Mouse (Mus musculus) brown adipose tissue, adult 24 weeks (tissue): ENCODE data around the gene Olfr223. TPM values are rescaled to one million over a fixed set of nuclear protein-coding genes. Genes with fewer than 3 reads are reported as not detected.
A peak's percentile ranks its signal among the peaks of the same experiment; 100 is the strongest.

Experiments used
- H3K27ac ChIP-seq: fragments of 200-500 bp; replicated peaks from 2 replicates; pipeline ENCODE4 v1.5.1; 2012; ENCODE audit warnings: low read depth, mild to moderate bottlenecking, low read length
- H3K4me1 ChIP-seq: fragments of 200-500 bp; 2 replicates; pipeline ENCODE4 v1.6.1; 2012; ENCODE audit warnings: low read length, mixed read lengths; ENCODE audit not compliant: control insufficient read depth, insufficient read depth, insufficient read length
- H3K4me3 ChIP-seq: fragments of 200-500 bp; 2 replicates; pipeline ENCODE4 v1.5.1; 2012; ENCODE audit warnings: low read depth, mild to moderate bottlenecking, low read length, moderate library complexity; ENCODE audit not compliant: insufficient read depth
- polyA plus RNA-seq: library from polyadenylated mRNA; stranded (reverse); fragments of >200 nt; gene quantifications from 2 replicates; pipeline ENCODE4 v1.2.4, GENCODE M21; 2012; ENCODE audit not compliant: missing spikeins, insufficient read depth, insufficient read length

Gene Olfr223
- polyA plus RNA-seq, result not detected in 2 replicates

DNA sequence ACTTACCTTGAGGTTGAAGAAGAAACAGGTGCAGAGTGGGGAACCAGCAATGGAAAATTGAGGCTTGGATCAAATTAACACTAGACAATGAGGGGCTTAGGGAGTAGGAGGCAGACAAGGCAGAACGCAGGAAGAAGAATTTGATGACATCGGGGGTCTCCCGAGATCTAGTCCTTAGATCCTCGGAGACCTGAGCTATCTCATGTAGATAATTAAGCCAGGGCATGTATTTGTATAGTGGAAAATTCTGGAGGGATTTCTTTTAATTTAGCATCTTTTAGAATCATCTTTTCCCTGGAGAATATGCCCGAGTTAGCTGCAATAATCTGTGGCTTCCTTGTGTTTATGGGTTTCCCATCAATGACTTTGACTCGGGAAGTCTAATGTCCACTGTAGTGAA, at the start of gene Olfr223:
TSS of gene Olfr223 (minus strand) at position 101 of the 400 bp plus-strand sequence.
- no peaks in the 10 kb centered on the region for H3K4me1 ChIP-seq
- H3K27ac ChIP-seq, result no peak within 1 kb of the TSS
- H3K4me3 ChIP-seq, result no peak within 1 kb of the TSS

DNA sequence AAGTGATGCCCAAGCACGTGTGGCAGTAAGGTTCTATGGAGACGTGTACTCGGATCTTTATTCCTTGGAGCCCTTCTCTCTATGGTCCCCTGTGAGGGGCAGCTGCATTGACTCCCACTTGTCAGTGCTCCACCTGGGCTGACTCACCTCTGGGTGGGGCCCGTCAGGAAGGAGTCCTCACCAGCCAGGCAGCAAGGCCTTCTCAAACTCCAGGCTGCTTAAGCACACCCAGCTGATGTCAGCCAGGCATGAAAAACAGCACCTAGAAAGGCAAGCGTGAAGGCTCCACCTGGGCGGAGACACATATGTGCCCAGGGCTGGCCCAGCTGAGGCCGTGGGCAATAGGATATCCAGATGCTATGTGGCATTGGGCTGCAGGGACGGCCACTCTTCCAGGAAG, 49.3 kb upstream of the Olfr223 start:
- Histone ChIP-seq H3K27ac (no peak overlapping the region), H3K4me3 (no peak overlapping the region), H3K4me1 (no peaks in the 10 kb centered on the region)

DNA sequence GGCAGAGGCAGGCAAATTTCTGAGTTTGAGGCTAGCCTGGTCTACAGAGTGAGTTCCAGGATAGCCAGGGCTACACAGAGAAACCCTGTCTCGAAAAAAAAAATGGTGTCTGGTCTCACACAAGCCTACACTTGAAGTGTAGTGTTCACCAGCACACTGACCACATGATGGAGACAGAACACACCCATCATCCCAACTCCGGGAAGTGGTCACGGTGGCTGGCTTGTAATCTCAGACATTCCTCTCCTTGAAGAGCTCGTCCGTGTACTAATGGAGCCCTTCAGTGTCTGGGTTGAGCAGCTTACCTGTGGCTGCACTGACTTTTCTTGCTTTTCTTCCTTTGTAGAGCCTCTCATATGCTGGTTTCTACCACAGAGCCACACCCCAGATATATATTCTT, 48.1 kb upstream of the Olfr223 start:
- Histone ChIP-seq H3K4me1 (peaks cover 8% of the 10 kb centered on the region; the same call in 1 of the 2 replicates), H3K27ac (no peak overlapping the region), H3K4me3 (no peak overlapping the region)

DNA sequence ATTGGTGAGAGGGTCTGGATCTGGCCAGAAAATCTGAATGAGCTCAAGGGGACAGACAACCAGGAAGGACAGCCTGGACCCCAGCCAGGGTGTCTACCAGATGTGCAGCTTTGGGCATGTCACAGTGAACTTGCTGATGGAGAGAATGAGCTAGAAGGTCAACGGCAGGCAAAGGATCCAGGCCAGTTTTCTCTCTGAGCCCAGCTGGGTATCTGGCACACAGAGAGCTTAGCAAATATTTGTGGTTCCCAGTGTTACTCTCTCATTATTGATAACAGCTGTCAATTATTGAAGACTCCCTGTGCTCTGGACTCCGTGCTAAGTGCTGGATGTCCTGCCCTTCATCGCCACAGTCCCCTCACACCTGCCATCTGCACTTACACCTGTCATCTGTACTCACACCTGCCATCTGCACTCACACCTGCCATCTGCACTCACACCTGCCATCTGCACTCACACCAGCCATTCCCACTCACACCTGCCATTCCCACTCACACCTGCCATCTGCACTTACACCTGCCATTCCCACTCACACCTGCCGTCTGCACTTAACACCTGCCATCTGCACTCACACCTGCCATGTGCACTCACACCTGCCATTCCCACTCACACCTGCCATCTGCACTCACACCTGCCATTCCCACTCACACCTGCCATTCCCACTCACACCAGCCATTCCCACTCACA, 47.0 kb upstream of the Olfr223 start:
- Histone ChIP-seq H3K4me1 (peaks cover 12% of the 10 kb centered on the region; the same call in 1 of the 2 replicates), H3K4me3 (no peak overlapping the region), H3K27ac (no peak overlapping the region)

DNA sequence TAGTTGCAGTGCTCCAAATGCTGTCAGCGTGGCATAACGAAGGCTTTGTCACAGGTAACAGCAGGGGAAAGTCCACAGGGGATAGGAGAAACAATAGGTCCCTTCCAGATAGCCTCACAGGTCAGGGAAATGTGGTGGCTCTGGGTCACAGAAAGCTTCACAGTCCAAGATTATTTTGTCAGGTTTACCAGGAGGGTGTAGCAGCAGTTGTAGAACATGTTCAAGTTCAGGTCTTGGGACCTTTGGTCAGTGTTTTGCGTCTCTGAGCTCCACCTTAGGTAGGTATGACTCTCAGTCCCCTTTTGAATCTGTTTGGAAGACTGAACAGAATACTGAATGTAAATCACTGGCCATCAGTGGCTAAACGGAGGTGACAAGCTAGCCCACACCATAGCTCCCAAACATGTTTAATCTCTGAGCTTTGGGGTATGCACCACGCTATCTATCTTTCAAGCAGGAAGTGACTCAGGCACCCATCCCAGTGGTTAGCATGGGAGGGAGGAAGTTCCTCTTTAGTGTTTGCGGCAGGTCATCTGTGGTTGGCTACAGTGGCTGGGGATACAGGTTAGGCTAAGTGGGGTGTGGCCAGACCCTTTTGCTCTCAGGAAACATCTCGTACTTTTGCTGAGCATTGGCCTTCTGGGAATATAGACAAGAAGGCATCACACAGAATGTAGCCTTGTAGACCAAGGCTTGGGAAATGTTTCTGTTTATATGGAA, 43.8 kb upstream of the Olfr223 start:
- Histone ChIP-seq H3K4me3 (no peak overlapping the region), H3K4me1 (peaks cover 12% of the 10 kb centered on the region; the same call in 1 of the 2 replicates), H3K27ac (no peak overlapping the region)

DNA sequence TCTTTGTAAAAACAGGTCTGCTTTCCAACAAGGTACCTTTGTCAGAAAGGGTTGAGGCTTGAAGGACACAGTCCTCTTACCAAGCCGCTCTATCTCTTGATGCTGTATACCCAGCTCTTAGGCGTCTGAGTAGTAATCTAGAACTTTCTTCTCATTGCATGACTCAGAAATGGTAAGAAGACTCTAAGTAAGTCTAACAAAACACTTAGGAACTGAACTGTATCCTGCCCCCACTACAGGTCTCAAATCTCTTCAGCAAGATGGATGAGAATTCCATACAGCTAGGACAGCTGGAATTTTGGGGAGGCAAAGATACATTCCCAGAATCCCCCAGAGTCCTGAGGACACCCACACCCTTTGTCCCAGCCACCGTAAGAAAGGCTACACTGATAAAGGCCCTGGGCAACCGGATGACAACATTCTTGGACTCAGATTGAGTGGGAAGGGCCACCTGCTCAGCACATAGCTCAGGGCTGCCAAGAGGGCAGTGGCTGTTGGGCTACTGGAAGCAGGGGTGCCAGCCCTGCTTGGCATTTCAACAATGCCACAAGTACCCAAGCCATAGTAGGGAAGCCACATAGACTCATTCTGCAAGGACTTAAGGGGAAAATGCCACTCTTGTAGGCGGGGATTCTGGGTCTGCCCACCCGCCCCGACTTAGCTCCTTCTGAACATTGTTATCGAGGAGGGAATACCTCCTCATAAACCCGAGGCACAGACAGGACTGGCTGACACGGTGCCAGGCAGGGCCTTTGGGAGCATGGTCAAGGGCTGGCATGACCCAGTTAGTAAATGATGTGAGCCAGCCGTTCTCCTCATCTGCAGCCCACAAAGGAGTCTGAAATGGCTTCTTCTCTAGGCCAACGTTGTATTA, 43.0 kb upstream of the Olfr223 start:
- Histone ChIP-seq H3K27ac (0 out of 2 replicates have a peak overlapping the region, but pooled peaks have one; percentile 21), H3K4me3 (no peak overlapping the region), H3K4me1 (peaks cover 12% of the 10 kb centered on the region; the same call in 1 of the 2 replicates)

DNA sequence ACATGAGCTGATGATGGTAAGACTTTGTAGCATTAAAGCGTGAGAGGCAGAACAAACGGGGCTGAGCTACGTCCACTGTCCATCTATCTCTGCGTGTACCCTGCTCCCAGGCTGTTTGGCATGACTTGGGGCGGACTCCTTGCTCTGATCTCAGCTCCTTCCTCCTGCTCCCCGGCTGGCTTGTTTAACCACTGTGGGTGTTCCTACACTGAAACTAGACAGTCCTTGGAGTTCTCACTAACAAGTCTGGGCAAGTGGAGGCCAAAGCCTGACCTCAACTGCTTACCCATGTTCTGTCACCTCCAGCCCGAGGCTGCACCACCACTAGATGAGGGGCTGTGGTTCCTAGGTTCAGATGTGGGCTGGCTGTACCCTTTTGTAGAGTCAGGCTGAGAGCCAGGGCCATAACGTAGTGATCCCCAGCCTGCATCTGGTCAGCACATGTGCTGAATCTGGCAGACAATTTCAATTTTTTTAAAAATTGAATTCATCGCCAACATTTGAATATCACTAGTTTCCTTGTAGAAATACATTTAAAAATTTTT, 42.2 kb upstream of the Olfr223 start:
- no peak overlapping the region for H3K27ac ChIP-seq
- H3K4me3 ChIP-seq, result no peak overlapping the region
- peaks cover 12% of the 10 kb centered on the region; the same call in 1 of the 2 replicates for H3K4me1 ChIP-seq

DNA sequence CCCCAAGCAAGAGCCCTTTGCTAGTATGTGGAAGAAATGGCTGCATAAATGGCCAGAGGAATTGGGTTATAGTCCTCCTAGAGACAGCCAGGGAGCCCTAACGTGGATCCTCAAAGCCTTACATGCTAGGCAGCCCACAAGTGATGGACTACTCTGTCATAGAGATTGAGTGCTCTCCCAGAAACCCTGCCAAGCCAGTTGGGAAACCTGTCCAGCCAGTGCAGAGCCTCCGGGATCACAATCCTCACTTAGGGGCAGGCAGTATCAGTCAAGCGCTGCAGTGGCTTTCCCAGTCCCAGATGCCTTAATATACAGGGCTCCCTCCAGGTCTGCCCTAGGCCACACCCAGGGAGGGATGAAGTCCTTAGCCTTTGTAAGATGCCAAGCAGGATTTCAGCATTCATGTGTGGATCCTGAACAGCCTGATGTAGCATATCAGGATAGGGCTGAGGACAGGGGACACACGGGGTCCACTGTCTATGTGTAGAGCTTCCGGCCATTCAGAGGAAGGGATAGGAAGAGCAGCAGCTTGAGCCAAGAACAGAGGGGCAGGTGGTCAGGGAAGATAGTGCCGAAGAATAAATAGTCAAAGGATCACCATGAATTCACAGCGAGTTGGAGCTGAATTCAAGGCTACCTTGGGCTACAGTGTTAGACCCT, 41.0 kb upstream of the Olfr223 start:
- peaks cover 12% of the 10 kb centered on the region; the same call in 1 of the 2 replicates for H3K4me1 ChIP-seq
- no peak overlapping the region for H3K27ac ChIP-seq
- H3K4me3 ChIP-seq, result no peak overlapping the region

DNA sequence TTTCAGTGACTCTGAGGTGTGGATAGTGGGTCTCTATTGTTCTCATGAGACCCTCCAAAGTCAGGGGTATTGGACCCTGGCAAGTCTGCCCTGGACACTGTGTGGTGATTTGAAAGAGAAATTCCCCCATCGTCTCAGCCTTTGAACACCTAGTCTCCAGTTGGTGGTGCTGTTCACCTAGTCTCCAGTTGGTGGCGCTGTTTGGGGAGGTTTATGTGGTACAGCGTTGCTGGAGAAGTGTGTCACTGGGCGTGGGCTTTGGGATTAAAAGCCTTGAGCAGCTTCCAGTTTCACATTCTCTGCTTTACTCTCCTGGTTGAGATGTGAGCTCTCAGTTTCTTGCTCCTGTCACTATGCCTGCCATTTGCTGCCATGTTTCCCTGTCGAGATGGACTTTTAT, 39.9 kb upstream of the Olfr223 start:
- peaks cover 12% of the 10 kb centered on the region; the same call in 1 of the 2 replicates for H3K4me1 ChIP-seq
- H3K27ac ChIP-seq, result no peak overlapping the region
- H3K4me3 ChIP-seq, result no peak overlapping the region

DNA sequence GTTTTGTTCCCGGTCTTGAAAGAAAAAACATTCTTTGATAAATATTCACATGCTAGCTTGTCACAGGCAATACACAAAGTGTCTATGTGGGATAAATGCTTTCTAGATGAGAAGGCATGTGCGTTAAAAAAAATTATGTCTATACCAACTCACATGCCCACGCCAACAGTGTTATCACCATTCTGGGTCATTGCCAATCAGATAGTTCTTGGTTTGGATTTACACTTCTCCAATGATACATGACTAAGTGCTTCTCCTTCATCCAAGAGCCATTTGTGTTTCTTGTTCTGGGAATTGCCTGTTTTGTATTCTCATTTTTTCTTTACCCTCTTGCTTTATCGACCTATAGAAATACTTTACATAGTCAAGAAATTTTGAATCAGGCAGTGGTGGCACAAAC, 38.9 kb upstream of the Olfr223 start:
- no peak overlapping the region for H3K4me3 ChIP-seq
- H3K4me1 ChIP-seq, result peaks cover 10% of the 10 kb centered on the region; the same call in 1 of the 2 replicates
- no peak overlapping the region for H3K27ac ChIP-seq

DNA sequence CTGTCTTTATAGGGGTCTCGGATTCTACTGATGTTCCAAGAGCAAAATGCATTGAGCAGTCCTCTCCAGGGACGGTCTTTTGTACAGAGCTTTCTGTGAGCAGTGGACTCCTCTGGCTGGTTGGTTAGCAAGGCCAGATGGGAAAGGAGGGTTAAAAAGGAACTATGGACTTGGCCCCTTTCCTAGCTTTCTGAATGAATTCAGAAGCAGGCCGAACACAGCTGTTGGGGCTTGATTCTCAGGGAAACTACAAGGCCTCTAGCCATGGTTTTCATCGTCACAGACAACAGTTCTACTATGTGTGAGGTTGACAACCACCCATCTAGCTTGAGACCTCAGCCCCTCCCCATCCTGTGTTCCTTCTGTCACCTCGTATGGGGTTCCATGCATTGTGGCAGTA, 36.8 kb upstream of the Olfr223 start:
- H3K4me3 ChIP-seq, result no peak overlapping the region

DNA sequence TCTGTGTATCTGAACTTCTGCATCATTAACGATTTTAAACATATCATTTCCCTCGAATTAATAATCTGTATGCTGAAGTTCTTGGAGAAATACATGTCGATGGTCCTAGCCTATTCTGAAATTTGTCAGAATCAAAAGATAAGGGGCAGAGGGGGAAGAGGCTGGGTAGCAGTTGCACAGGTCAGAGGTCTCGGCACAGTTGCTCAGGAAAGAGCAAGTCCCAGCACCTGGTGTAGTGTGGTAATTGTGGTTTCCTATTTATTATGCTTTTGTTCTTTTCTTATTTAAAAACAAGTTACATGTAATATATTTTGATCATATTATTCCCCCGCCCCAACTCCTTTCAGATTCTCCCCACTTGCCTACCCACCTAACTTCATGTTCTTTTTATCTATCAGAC, 35.1 kb upstream of the Olfr223 start:
- H3K4me3 ChIP-seq, result no peak overlapping the region
- no peaks in the 10 kb centered on the region for H3K4me1 ChIP-seq
- H3K27ac ChIP-seq, result no peak overlapping the region

More for the DNA sequence above, 36.8 kb upstream of the Olfr223 start:
- H3K27ac ChIP-seq, result no peak overlapping the region
- H3K4me1 ChIP-seq, result no peaks in the 10 kb centered on the region

DNA sequence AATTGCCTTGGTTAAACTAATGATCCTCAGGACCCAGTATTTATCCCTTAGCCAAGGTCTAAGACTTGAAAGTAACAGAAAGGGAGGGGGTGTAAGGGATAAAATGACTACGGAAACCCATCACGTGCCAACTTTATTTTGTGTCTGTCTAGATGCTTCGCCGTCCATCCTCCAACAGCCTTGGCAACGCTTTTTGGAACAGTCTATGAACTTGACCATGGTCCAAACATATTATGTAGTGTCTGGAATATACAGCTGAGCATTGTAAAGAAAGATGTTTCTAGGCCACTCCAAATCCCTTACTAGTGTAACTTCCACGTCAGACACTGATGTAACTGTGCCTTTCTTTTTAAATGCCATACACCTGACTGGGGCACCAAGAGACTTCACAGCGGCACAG, 33.1 kb upstream of the Olfr223 start:
- Histone ChIP-seq H3K27ac (no peak overlapping the region), H3K4me3 (no peak overlapping the region), H3K4me1 (no peaks in the 10 kb centered on the region)

DNA sequence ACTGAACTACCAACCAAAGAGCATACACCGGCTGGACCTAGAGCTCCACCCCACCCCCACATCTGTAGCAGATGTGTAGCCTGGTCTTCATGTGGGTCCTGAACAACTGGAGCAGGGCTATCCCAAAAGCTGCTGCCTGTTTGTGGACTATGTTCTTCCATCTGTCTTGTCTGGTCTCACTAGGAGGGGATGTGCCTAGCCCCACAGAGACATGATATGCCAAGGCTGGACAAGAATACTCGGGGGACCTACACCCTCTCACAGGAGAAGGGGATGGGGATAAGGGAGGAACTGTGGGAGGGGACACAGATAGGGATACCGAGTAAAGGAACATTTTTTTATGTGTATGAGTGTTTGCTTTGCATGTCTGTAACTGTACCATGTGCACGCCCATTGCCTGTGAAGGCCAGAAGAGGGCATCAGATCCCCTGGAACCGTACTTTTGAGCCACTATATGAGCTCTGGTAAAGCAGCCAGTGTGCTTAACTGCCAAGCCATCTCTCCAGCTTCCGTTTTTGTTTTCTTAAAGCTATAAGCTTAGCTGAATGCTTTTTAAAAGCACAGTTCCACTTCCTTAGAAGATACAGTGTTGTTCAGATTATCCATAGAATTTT, 31.0 kb upstream of the Olfr223 start:
- no peaks in the 10 kb centered on the region for H3K4me1 ChIP-seq
- H3K27ac ChIP-seq, result no peak overlapping the region
- H3K4me3 ChIP-seq, result no peak overlapping the region
